Mouse (Mus musculus): ENCODE measurements around the gene Ctps2. TPM values are rescaled to one million over a fixed set of nuclear protein-coding genes. Genes with fewer than 3 reads are reported as not detected.
"Not testable (repeated sequence)": the region's sequence is repeated elsewhere in the genome, so short reads cannot be mapped to it uniquely, and the experiment has no call there.

Ctps2 gene
- polyA plus RNA-seq (2017; shearing (Covaris generic)) = 100 to 1,000 TPM; 148 to 207 (median 187) TPM

DNA sequence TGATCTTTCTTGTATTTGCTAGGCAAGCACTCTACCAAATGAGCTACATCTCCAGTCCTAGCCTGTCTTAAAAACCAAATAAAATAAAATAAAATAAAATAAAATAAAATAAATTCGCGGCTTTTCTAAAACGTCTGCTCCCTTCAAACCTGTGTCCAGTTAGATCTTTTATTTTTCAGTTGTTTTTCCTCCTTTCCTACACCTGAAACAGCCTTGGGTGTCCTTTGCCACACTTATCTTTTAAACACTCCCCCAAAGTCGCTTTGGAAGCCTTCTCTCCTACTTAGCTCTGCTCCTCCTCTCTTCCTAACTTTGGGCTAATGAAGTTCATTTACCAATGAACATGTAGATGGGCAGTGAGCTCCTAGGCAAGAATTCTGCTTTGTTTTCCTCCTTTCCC is at the start of gene Ctps2:
TSS of gene Ctps2 (plus strand) at position 301 of the 400 bp plus-strand sequence.
- ATAC-seq = no peak

- ATAC-seq = no peak
These were observed 32.6 kb upstream of the Ctps2 start for GRCm38 (mm10) chrX:162868294-162868965.

DNA sequence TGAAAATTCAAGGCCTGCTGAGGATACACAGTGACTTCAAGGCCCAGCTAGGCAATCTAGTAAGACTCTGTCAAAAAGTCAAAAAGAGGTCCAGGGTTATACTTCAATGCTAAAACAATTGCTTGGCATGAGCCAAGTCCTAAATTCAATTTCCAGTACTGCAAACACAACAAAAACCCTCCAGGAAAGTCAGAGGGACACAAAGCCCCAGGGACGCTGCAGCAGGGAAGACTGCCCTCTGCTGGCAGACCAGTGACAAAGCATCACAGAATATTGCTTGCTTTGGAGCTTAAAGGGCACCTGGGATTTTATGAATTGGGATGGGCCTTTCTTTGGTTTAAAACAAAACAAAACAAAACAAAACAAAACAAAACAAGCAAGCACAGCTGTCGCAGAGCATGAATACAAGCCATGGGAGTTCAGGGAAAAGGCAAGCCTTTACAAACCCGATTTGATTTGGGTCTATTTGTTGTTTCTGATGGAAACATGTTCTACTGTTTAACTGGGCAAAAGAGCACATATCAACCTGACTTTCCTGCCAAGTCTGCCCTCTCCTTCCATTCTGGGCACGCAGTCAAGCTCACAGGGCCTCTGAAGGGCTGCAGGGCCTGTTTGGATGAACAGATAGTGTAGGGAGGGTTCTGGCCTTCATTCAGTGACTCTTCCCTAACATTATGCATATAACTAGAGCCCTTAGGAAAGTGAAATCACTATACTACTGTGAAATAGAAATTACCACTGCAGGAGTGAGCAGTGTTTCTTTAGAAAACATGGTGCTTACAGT is 29.1 kb upstream of the Ctps2 start:
- ATAC-seq = no peak

- no peak for ATAC-seq
These were observed 27.3 kb upstream of the Ctps2 start for GRCm38 (mm10) chrX:162873761-162874160.

GRCm38 (mm10) chrX:162878236-162878635 is 22.8 kb upstream of the Ctps2 start:
- no peak for ATAC-seq

GRCm38 (mm10) chrX:162887931-162888511 is 13.0 kb upstream of the Ctps2 start, which contains the start of gene Syap1:
Gene Syap1, minus strand, starts transcription at chrX:162888447.
- peak; percentile 89 for ATAC-seq

DNA sequence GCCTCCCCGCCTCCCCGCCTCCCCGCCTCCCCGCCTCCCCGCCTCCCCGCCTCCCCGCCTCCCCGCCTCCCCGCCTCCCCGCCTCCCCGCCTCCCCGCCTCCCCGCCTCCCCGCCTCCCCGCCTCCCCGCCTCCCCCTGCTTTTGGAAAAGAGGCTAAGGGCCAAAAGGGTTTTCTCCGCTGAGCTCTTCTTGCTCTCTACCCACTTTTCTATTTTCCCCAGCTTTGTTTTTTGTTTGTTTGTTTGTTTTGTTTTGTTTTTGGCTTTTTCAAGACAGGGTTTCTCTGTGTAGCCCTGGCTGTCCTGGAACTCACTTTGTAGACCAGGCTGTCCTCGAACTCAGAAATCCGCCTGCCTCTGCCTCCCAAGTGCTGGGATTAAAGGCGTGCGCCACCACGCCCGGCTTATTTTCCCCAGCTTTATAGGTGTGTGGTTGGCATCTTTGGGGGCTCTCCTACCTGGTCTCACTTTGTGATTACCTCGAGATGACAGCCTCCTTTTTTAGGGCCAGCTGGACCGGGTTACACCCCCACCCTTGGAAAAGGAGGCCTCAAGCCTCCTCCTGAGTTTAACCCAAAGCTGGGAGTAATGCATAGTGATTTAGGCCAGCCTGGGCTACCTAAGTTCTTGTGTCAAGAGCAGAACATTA is 12.3 kb upstream of the Ctps2 start:
- ATAC-seq = not testable (repeated sequence)

- peak; percentile 25 for ATAC-seq
These were observed 467 bp downstream of the Ctps2 start for GRCm38 (mm10) chrX:162901371-162902039.

DNA sequence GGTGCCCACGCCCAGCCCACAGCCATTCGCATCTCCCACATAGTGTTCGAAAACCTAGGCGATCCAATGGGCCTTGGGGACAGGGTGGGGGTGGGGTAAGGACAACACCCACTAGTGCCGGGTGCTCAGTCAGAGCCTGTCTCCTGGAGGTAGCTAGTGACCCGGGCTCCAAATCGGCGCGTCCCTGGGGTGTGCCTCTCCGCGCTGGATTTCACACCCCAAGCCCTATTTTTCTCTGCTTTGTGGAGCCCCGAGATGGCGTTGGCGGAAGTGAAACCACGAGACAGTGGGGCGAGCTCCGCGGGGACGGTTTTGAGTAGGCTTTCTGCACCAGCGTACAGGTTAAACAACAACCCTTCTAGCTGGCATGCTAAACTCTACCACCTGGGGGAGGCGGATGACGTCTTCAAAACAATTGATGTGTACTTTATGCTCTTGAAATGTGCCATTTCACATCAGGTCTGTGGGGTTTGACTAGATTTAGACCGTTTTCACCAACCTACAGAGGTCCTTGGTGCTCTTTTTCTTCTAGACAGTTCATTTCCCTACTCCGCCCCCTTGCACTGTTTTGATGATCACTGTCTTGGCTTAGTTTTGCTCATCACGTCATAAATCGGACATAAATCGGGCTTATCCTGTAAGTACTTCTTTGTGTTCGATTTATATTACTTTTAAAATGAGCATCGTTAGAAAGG is 1.1 kb downstream of the Ctps2 start:
- ATAC-seq = peak; percentile 92

GRCm38 (mm10) chrX:162907554-162907953 is 6.5 kb downstream of the Ctps2 start:
- no peak for ATAC-seq

DNA sequence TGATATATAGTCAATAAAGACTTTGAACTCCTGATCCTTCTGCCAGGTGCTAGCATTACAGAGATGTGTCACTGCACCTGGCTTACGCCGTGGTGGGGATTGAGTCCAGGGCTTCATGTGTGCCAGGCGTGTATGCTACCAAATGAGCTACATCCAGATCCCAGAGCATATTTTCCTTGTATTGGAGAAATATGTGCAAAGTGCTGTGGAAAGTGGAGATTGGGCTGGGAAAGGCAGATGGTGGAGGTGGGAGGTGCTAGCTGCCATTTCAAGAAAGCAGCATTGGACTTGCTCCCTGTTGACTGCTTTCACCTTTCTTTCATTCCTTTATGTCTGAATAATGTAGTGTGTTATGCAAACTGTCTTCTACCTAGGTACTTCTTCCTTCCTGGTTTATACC is 12.6 kb downstream of the Ctps2 start:
- no peak for ATAC-seq

DNA sequence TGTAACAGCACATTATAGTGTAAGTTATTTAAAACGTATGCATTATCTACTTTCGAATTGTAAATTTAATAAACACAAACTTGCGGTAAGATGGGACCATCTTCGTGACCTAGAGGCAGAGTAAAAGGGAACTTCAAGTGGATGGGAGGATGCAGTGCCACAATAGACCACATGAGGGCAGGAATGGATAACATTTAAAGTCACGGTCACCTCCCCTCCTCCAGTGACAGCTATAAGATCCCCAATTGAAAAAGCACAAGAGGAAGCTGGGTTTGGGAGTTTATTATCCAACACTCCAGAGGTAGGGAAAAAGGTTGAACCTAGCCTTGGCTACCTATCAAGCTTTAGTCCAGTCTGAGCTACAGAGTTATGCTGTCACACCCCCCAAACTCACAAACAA is 14.7 kb downstream of the Ctps2 start:
- ATAC-seq = peak; percentile 80

- peak; percentile 25 for ATAC-seq
These were observed 20.6 kb downstream of the Ctps2 start for GRCm38 (mm10) chrX:162921487-162922125.

GRCm38 (mm10) chrX:162931467-162931866 is 30.4 kb downstream of the Ctps2 start:
- ATAC-seq = no peak

- ATAC-seq = no peak
These were observed 41.0 kb downstream of the Ctps2 start for GRCm38 (mm10) chrX:162942027-162942426.

- ATAC-seq = no peak
These were observed 48.9 kb downstream of the Ctps2 start for GRCm38 (mm10) chrX:162949811-162950439.

- ATAC-seq = no peak
These were observed 56.9 kb downstream of the Ctps2 start for GRCm38 (mm10) chrX:162957921-162958320.

DNA sequence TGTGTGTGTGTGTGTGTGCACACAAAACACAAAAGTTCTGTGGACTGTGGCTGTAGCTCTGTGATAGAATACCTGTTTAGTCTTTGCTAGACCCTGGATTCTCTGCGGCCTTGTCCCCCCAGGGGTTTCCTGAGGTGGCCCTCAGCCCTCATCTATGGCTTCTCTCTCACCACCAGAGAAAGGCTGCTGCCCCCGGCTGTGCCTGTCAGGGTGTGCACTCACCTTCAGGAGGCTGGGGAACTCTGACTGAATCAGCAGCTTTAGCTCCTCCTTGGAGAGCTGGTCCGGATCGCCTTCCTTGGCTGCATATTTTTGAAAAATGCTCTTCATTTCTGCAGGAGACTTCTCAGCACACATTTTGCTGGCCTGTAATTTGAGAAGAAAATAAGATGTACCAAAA is 62.8 kb downstream of the Ctps2 start:
- ATAC-seq = no peak

DNA sequence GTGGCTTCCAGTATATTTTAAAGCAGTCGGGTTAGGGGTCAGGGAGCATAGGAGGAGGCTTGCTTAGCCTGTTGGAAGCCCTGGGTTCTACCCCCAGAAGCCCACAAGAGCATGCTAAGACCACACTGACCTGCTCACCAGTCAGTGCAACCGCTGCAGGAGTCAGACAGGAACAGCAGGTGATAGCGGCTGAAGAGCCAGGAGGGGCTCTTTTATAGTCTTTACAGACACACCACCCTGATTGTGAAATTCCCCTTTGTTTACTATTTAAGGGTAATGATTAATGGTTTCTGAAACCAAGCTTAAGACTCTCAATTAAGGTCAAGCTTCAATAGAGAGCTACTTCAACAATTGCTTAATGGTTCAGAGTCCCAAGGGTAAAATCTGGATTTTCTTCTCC is 63.3 kb downstream of the Ctps2 start, which contains the start of gene S100g:
TSS of gene S100g (minus strand) at position 217 of the 400 bp plus-strand sequence.
- ATAC-seq = no peak

DNA sequence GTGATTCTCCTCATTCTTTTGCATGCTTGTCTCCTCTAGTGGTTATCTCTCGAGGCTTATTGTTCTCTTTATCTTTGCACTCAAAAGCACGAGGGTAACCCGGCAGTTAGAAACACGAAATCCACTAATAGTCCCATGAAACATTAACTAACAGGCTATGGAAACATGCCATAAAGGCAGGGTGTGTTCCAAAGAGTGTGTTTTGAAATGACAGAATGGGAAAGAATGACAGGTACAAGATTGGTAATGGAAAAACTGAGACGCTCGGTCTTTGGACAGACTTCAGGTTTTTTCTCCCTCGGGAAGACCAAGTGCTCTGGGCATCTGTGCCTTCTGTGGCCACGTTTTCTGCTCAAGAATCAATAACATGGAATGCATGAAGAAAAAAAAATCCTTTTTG is 66.4 kb downstream of the Ctps2 start:
- no peak for ATAC-seq

- ATAC-seq = peak; percentile 92
These were observed 75.2 kb downstream of the Ctps2 start for GRCm38 (mm10) chrX:162976194-162976593.

Measured in inflammation-experienced regulatory T-cells, adult 6 months (primary cell).